Mouse (Mus musculus) hindbrain, embryonic 15.5 days (tissue): ENCODE measurements around the gene Pdzd2. TPM values are rescaled to one million over a fixed set of nuclear protein-coding genes. Genes with fewer than 3 reads are reported as not detected.

Source experiments
- ATAC-seq: fragments of 200-750 bp; cut with Nextera tagmentation; 2 replicates; pipeline ENCODE4 v1.8.0; 2017; ENCODE audit warnings: low read depth, moderate number of reproducible peaks, moderate TSS enrichment; ENCODE audit not compliant: low FRiP score
- H3K27ac ChIP-seq: fragments of 300-500 bp; sonication (generic); replicated peaks from 2 replicates; pipeline ENCODE4 v1.5.1; 2015; ENCODE audit warnings: mild to moderate bottlenecking, inconsistent platforms
- H3K27me3 ChIP-seq: fragments of 300-500 bp; sonication (generic); 2 replicates; pipeline ENCODE4 v1.6.1; 2015; ENCODE audit warnings: control low read depth, inconsistent platforms
- H3K36me3 ChIP-seq: fragments of 300-500 bp; sonication (generic); 2 replicates; pipeline ENCODE4 v1.6.1; 2015; ENCODE audit warnings: control low read depth, inconsistent platforms
- H3K4me1 ChIP-seq: fragments of 300-500 bp; sonication (generic); replicated peaks from 2 replicates; pipeline ENCODE4 v1.6.1; 2015; ENCODE audit warnings: control low read depth, inconsistent platforms
- H3K4me2 ChIP-seq: fragments of 300-500 bp; sonication (generic); 2 replicates; pipeline ENCODE4 v1.6.1; 2015; ENCODE audit warnings: moderate library complexity, mild to moderate bottlenecking, inconsistent platforms
- H3K4me3 ChIP-seq: fragments of 300-500 bp; sonication (generic); 2 replicates; pipeline ENCODE4 v1.5.1; 2015; ENCODE audit warnings: mild to moderate bottlenecking, inconsistent platforms
- H3K9ac ChIP-seq: fragments of 300-500 bp; sonication (generic); 2 replicates; pipeline ENCODE4 v1.6.1; 2015; ENCODE audit warnings: inconsistent platforms
- H3K9me3 ChIP-seq: fragments of 300-500 bp; sonication (generic); 2 replicates; pipeline ENCODE4 v1.6.1; 2016; ENCODE audit warnings: control low read depth, inconsistent platforms
- WGBS: fragments of 180-500 bp; shearing (Covaris S2); methylation state at CpG from one replicate; pipeline ENCODE4 v1.1.7; 2015; 5-methylcytosine and 5-hydroxymethylcytosine counted together
- microRNA-seq: library from miRNA; unstranded; fragments of <30 nt; microRNA quantifications from one replicate; pipeline ENCODE4, GENCODE M21; 2016
- polyA plus RNA-seq: library from polyadenylated mRNA; unstranded; fragments of >200 nt; fragmentation: Nextera tagmentation; extraction: Ambion mirVana; gene quantifications from 2 replicates; pipeline ENCODE4 v1.2.1, GENCODE M21; 2015

The Pdzd2 gene
- polyA plus RNA-seq, 1 experiment from 2014 or later = 16.9 TPM

DNA sequence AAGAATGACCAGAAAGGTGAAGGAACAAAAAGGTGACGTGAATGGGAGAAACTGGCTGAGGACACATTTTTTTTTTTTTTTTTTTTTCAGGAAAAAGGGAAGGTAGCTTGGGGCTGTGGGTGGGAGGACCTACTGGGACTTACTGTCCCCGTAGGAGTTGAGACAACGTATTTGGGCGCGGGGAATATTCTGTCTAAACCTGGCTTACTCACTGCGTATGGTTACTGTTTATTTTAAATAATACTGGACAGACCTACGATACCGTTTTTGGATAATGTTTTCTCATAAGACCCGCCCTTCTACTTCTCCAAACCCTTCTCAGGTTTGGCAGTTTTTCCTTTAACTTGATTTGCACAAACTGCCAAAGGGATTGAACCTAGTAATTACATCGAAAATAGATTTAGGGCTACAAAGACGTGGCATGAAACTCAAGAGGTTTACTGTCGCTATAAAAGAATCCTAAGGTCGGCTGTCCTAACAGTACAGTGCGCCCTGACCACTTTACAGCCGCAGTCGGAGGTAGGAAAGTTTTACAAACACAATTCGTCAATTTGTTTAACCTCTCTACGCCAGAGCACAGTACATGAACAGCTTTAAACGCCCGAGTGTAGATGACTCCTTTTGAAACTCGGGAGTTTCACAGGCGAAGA is 419.2 kb downstream of the Pdzd2 start:
- WGBS = 6% methylated on average over 22 of the region's 22 CpGs
- H3K36me3 ChIP-seq = no peaks in the 10 kb centered on the region
- peak overlapping the region; percentile 70 for H3K4me2 ChIP-seq
- peak overlapping the region; percentile 93 for H3K27ac ChIP-seq
- peaks cover 9% of the 10 kb centered on the region; the same call in 1 of the 2 replicates for H3K27me3 ChIP-seq
- no peaks in the 10 kb centered on the region for H3K9me3 ChIP-seq
- peaks cover 23% of the 10 kb centered on the region for H3K4me1 ChIP-seq
- ATAC-seq = no peak
- H3K9ac ChIP-seq = peak overlapping the region; percentile 89
- H3K4me3 ChIP-seq = peak overlapping the region; percentile 97

DNA sequence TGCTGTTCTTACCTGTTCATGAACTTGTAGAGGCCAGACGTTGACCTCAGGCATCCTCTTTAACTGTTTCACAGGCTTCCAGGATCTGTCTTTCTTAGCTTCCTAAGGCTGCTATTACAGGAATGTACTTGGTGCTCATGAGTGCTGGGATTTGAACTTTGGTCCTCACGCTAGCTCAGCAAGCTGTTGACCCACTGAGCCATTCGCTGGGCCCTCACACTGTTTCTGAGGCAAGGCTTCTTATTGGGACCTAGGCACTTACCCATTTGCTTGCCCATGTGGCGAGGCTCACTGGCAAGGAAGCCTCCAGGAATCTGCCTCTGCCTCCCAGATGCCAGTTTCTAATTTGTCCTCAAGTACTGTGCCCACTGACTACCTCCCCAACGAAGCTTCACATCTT is 419.8 kb downstream of the Pdzd2 start:
- Histone ChIP-seq H3K4me2 (no peak overlapping the region), H3K27me3 (peaks cover 9% of the 10 kb centered on the region; the same call in 1 of the 2 replicates), H3K9ac (no peak overlapping the region), H3K9me3 (no peaks in the 10 kb centered on the region), H3K4me3 (no peak overlapping the region), H3K27ac (no peak overlapping the region), H3K4me1 (peaks cover 23% of the 10 kb centered on the region), H3K36me3 (no peaks in the 10 kb centered on the region)
- no peak for ATAC-seq
- 53% methylated on average over 5 of the region's 5 CpGs for WGBS

GRCm38 (mm10) chr15:12318451-12318850 is 421.3 kb downstream of the Pdzd2 start:
- 84% methylated on average over 8 of the region's 8 CpGs for WGBS
- no peak overlapping the region for H3K4me3 ChIP-seq
- H3K9me3 ChIP-seq = no peaks in the 10 kb centered on the region
- H3K27ac ChIP-seq = no peak overlapping the region
- peaks cover 9% of the 10 kb centered on the region; the same call in 1 of the 2 replicates for H3K27me3 ChIP-seq
- no peaks in the 10 kb centered on the region for H3K36me3 ChIP-seq
- ATAC-seq = no peak
- peaks cover 11% of the 10 kb centered on the region for H3K4me1 ChIP-seq
- no peak overlapping the region for H3K4me2 ChIP-seq
- no peak overlapping the region for H3K9ac ChIP-seq

DNA sequence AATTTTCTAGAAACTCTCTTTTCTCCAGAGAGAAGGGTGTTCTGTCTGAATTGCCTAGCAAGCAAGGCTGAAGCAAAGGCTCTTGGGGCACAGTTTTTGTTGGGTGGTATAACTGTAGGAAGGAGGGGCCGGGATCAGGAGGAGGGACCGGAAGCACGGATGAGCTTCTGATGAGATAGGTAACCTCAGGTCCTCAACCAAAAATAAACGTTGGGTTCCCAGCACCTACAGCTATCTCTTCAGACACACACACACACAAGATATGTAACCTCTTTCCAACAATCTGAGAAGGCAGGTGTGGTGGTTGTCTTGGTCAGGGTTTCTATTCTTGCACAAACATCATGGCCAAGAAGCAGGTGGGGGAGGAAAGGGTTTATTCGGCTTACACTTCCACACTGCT is 422.4 kb downstream of the Pdzd2 start:
- WGBS = 91% methylated on average over 5 of the region's 5 CpGs
- peaks cover under 1% of the 10 kb centered on the region for H3K4me1 ChIP-seq
- H3K27ac ChIP-seq = no peak overlapping the region
- no peaks in the 10 kb centered on the region for H3K9me3 ChIP-seq
- H3K4me3 ChIP-seq = no peak overlapping the region
- ATAC-seq = no peak
- no peak overlapping the region for H3K9ac ChIP-seq
- H3K36me3 ChIP-seq = no peaks in the 10 kb centered on the region
- peaks cover 9% of the 10 kb centered on the region; the same call in 1 of the 2 replicates for H3K27me3 ChIP-seq
- no peak overlapping the region for H3K4me2 ChIP-seq

DNA sequence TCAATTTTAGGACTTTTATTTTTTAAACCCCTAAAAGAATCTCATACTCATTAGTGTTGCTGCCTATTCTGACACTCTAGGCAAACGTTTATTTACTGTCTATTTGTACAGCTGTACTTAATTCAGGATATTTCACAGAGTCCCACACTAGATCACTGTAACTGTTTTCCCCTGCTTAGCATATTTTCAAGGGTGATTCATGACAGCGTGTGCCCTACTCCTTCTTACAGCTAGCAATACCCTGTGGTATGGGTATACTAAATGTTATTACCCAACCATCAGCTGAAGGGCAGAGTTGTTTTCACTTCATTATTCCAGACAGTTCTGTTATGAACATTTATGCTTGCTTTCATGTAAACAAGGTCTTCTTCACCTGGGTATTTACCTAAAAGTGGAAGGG is 423.7 kb downstream of the Pdzd2 start:
- Histone ChIP-seq H3K27me3 (peaks cover 9% of the 10 kb centered on the region; the same call in 1 of the 2 replicates), H3K9me3 (no peaks in the 10 kb centered on the region), H3K4me2 (no peak overlapping the region), H3K27ac (no peak overlapping the region), H3K9ac (no peak overlapping the region), H3K4me1 (no peaks in the 10 kb centered on the region), H3K36me3 (no peaks in the 10 kb centered on the region), H3K4me3 (no peak overlapping the region)
- ATAC-seq = no peak
- WGBS = 67% methylated on average over 2 of the region's 2 CpGs

DNA sequence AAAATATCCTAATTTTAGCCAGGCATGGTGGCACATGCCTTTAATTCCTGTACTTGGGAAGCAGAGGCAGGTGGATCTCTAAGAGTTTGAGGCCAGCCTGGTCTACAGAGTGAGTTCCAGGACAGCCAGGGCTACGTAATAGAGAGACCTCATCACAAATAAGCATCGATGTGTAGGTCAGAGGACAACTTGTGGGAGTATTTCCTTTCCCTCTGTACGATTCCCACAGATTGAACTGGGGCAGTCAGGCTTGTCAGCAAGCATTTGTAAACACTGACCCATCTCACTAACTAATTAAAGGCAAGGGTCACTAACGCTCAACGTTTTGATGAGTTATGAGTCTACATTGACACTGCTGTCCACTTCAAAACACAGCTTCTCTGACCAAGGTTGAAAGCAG is 425.1 kb downstream of the Pdzd2 start:
- no peaks in the 10 kb centered on the region for H3K4me1 ChIP-seq
- no peaks in the 10 kb centered on the region for H3K9me3 ChIP-seq
- 0 out of 2 replicates have a peak, but pooled peaks cover 6% of the 10 kb centered on the region for H3K27me3 ChIP-seq
- no peak for ATAC-seq
- H3K4me3 ChIP-seq = no peak overlapping the region
- WGBS = 82% methylated on average over 5 of the region's 5 CpGs
- H3K27ac ChIP-seq = no peak overlapping the region
- no peak overlapping the region for H3K9ac ChIP-seq
- no peak overlapping the region for H3K4me2 ChIP-seq
- H3K36me3 ChIP-seq = no peaks in the 10 kb centered on the region

DNA sequence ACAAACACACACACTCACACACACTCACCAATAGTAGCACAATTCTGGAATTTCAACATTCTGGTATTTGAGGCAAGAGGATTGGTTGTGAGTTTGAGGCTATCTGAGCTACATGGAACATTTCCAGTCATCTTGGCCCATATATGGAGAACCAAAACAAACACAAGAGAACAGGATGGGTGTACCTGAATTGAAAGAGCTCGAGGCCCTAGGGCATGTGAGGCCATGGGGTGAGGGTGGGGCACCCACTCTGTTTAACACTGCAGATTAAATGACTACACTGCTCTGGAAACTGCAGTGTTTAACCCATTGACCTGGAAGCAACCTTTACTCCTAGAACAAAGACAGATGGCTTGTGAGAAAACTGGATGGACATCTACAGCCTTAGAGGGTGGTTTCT is 426.5 kb downstream of the Pdzd2 start:
- no peaks in the 10 kb centered on the region for H3K36me3 ChIP-seq
- no peak overlapping the region for H3K4me3 ChIP-seq
- H3K4me2 ChIP-seq = no peak overlapping the region
- WGBS = 31% methylated on average over 1 of the region's 1 CpGs
- H3K9ac ChIP-seq = no peak overlapping the region
- no peak for ATAC-seq
- no peaks in the 10 kb centered on the region for H3K4me1 ChIP-seq
- H3K9me3 ChIP-seq = no peaks in the 10 kb centered on the region
- H3K27me3 ChIP-seq = no peaks in the 10 kb centered on the region
- H3K27ac ChIP-seq = no peak overlapping the region

- Histone ChIP-seq H3K4me1 (no peaks in the 10 kb centered on the region), H3K4me2 (no peak overlapping the region), H3K27ac (no peak overlapping the region), H3K36me3 (no peaks in the 10 kb centered on the region), H3K4me3 (no peak overlapping the region), H3K27me3 (no peaks in the 10 kb centered on the region), H3K9me3 (no peaks in the 10 kb centered on the region), H3K9ac (no peak overlapping the region)
- no peak for ATAC-seq
- WGBS = 98% methylated on average over 7 of the region's 7 CpGs
Measured at GRCm38 (mm10) chr15:12311465-12311864, 428.3 kb downstream of the Pdzd2 start.

GRCm38 (mm10) chr15:12310676-12311075 is 429.0 kb downstream of the Pdzd2 start:
- H3K4me2 ChIP-seq = no peak overlapping the region
- no peaks in the 10 kb centered on the region for H3K36me3 ChIP-seq
- no peaks in the 10 kb centered on the region for H3K27me3 ChIP-seq
- no peak overlapping the region for H3K27ac ChIP-seq
- no peak overlapping the region for H3K9ac ChIP-seq
- no peaks in the 10 kb centered on the region for H3K9me3 ChIP-seq
- 90% methylated on average over 4 of the region's 4 CpGs for WGBS
- no peak overlapping the region for H3K4me3 ChIP-seq
- ATAC-seq = no peak
- no peaks in the 10 kb centered on the region for H3K4me1 ChIP-seq

Small RNA genes within 50 kb of the gene (microRNA-seq; reads per million reads assigned to microRNA genes)
- not detected for gene Gm24135
- not detected for gene Gm24302

Other genes starting within 250 kb of the Pdzd2 start
- 32.8 and 34.4 TPM in 2 replicates for gene 6030458C11Rik, start 84.7 kb upstream of the Pdzd2 start, polyA plus RNA-seq
- gene Drosha, start 84.9 kb upstream of the Pdzd2 start, polyA plus RNA-seq = 47.2 and 51.4 TPM in 2 replicates